Mouse (Mus musculus) c-Kit-positive CD71-positive TER-119-positive erythroid progenitor cells, embryonic 14.5 days (primary cell): ENCODE measurements around the gene Gtf2h4.

Experiments used
- DNase-seq: peaks from one replicate; pipeline ENCODE4 v3.0.0-alpha.2; 2013; ENCODE audit warnings: low spot score

Gtf2h4 gene

DNA sequence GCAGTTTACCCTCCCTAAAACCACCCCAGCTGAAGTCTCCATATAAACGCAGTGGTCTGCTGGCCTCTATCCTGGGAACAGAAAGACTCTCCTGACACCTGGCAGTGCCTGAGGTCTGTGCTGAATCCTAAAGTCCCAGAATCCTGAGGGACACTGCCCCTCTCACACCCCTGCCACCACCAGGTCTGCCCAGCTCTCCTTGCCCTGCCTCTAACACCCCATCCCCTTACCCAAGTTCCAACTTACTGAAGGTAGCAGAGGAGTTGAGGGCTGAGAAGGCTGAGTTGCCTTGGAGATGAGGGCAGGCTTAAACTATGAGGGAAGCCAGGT is 23.9 kb upstream of the Gtf2h4 start:
- DNase-seq, result no peak

DNA sequence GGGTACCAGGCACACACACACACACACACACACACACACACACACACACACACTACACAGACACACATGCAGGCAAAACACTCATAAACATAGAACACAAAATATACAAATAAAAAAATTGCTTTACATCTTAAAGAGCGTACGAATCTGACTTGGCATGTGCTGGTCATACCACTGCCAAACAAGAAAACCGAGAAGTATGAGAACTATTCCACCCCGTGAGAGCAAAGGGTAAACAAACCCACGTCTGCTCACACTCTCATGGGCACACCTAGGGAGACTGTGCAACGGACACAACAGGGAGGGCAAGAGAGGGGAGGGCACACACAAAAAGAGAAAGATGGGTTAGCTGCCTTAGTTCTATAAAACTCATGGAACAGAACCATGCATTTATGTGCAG is 23.2 kb upstream of the Gtf2h4 start:
- DNase-seq, result no peak

DNA sequence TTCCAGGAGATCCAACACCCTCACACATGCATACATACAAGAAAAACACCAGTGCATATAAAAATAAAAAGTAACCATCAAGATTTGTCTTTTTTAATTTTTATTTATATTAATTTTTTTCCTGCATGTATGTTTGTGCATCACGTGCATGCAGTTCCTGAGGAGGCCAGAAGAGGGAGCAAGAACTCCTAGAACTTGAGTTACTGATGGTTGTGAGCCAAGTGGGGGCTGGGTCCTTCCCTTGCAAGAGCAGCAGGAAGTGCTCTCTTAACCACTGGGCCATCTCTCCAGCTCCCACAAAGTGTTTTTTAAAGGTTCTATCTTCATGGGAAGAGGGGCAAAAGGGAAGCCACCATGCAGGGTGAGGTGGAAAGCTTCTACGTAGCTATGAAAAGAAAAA is 21.8 kb upstream of the Gtf2h4 start:
- no peak for DNase-seq

DNA sequence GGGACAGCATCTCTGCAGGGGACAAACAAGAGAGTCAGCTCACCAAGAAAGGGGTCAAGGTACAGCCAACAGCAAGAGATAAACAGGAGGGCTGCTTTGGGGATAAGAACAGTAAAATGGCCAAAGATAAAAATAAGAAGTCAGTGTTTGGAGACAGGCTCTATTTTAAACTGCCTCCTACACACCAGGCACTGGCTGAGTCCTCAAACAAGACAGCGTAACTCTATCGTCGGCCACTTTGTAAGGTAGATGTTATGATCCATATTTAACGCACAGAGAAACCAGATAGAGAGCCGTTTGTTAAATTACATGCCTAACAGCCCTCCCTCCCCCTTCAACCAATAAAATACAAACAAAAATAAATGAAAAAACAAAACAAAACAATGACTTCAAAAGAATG is 20.4 kb upstream of the Gtf2h4 start:
- no peak for DNase-seq

DNA sequence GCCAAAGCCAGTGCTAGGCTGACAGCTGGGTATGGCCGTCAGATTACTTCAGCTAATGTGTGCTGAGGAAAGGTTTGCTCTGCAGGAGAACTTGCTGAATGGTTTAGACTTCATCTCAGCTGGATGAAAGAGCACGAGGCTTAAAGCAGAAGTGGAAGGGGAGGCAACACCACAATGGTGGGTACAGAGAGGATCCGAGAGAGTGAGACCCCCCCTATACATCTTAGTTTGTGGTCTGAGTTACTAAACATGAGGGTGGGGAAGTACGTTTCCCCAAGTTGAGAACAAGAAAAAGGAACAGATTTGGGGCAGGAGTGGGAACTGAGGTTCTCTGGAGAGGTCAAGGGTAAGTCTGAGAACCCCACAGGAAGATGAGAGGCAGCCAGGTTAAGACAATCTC is 18.8 kb upstream of the Gtf2h4 start:
- DNase-seq, result no peak

DNA sequence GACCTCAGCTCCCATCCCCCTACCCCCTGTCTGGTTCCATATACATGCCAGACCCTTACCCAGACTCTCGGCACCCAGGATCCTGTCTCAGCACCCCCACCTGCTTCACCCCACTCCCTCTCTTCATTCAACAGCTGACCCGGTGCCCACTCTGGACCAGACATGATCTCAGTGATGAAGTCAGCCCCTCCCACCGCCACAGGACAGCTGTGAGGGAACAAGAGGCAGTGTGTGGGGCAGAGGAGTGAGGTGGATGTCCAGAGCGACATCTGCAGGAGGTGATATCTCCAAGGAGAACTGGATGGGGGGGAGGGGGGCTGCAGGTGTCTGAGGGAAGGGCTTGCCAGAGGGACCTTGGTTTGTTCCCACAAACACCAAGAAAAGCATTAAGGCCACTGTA is 18.3 kb upstream of the Gtf2h4 start:
- DNase-seq, result no peak

DNA sequence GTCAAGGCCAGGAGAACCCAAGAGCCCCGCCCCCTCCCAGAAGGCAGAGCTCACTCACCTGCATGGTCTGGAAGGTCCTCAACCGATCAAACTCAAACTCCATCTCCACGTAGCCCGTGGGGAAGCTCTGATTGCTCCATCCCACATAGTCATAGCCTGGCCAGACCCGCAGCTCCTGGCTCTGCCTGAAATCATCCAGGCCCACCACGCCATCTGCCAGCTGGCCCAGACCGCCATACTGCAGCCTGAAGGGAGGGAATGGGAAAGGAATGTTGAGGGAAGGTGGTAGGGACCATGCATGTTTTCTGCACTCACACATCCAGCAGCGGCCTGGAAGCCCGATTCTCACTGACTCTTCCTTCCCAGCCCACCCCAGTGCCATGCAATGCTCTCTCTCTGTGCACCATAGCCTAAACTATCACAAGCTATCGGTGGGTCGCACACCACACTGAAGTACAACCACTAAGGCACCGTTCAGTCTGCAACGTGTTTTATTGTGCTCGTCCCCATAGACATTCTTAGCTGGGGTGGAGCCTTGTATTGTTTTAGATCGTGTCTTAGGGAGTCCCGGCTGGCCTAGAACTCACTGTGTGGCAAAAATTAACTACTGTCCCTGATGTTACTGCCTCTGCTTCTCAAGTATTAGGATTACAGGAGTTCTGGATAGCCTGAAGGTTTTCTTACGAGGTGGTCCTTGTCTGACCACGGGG is 16.6 kb upstream of the Gtf2h4 start:
- no peak for DNase-seq

DNA sequence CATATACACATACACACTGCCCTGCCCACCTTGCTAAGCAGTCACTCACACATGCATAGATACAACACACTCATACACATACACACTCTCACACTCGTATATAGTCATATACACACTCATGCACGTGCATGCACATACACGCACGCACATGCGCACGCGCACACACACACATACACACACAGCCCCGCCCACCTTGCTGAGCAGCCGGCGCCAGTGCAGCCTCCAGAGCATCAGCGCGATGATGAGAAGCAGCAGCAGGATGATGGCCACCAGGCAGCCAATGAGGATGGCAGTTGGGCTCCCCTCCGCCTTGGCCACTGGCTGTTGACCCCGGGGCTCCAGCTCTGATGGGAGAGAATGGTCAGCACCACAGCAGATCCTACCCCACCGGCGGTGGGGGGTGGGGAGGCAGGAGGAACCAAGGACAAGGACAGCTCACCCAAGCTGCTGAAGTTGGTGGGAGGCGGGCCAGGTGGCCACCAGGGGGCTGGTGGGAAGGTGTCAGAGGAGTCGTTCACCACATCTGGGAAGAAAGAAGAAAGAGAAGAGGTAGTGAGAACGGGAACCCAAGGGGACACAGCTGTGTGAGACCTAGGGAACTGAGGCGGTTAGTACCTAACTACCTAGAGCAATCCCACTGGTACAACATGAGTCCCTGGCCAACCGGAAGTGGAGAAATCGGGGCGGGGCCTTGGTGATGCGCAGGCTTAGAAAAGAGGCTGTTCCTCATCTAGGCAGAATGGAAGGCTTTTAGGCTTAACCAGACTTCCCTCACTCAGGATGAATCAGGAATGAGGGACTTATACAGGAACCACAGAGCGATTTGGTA is 15.0 kb upstream of the Gtf2h4 start:
- DNase-seq, result no peak

DNA sequence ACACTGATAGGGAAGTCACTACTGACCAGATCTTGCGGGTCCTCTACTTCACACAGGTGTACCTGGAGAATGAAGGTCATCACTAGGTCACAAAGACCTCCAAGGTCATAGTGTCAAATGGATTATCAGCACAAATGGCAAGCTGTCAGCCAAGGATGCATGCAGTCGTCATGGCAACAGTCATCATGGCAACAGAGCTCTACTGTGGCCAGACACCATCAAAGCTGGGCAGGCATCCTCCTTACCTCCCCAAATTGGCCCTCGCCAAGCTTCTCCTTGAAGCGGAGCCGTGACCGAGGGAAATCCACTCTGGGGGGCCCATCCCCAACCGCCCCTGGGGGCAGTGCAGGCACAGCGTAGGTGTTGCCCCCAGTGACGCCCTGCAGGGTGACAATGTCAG is 11.5 kb upstream of the Gtf2h4 start:
- no peak for DNase-seq

DNA sequence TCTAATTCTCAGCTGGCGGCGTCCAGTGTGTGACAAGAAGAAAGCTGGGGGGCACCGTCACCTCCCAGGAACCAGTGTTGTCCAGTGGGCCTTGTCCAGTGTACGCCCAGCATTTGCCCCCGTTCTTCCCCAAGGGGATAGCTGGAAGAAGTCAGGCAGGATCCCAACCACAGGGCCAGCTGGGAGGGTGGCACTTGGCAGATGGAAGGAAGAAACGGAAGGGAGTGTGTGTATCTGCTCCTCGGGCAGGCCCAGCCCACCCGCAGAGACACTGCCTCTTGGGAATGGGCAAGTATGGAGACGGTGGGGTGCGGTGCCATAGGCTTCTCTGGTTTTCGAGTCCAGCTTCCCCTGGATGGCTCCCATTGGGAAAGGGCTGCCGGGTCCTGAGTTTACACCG is 8.4 kb upstream of the Gtf2h4 start:
- no peak for DNase-seq

DNA sequence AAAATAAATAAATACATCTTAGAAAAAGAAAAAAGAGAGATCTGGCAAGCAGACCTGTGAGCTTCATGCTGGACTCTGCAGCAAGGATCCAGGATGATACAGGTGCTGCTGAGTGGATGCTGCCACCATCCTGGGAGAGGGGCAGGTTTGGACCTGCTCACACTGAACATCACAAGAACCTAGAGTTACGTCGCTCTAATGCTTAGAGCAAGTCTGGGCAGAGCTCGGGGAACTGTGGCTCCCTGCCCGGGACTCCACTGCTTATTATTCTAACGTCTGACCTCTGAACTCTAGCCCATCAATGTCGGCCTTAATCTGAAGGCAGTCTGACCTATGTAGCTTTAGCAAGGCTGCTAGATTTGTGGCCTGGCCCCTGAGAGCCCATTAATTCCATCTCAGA is 7.1 kb upstream of the Gtf2h4 start:
- DNase-seq, result no peak

DNA sequence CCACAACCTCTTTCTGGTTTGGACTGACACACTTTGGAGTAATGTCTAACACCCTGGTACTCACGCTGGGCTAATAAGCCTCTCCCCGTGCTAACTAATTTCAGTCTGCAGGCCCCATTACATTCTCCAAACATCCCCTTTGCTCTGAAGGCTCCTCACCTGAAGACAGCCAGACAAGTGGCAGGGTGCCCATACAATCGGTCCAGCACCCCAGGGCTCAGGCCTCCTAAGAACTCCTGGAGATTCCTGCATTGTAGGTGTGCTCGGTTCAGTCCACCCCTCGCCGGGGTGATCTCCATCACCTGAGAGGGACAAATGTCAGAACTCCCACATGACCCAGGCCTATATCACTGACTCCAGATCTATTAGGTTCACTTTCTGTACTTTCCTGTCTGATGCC is 1.0 kb downstream of the Gtf2h4 start:
- DNase-seq, result no peak

DNA sequence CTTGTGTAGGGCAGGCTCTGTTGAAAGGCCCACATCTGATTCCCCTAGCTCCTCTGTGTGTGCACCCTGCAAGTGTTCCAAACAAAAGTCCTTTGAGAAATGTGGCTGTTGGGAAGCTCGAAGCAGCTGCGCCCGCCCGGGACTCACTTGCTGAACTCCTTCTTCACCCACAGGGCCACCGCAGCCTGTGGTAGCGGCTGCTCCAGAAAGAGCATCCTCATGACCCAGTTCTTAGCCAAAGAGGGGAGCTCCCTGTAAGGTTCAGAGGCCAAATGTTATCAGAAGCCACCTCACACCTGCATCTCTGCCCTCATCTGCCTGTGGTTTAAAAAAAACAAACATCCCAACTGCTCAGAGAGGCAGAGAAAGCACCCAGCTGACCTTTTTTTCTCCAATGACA is 1.7 kb downstream of the Gtf2h4 start:
- DNase-seq, result no peak

DNA sequence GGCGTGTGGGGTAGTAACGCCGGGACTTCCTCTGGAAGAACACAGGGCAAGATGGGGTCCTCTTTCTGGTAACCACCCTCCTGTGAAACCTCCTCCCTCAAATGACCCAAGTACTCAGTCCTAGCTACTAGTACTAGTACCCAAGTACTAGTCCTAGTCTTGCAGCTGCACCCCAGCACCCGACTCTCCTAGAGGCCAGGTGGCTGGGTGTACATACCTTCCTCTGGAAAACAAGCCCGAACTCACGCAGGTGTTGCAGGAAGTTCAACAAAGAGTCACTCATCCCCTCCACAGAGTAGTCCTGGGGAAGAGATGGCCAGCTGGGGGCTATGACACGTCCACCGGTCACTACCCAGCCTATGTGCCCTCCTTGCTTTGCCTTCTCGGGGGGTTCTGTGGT is 3.8 kb downstream of the Gtf2h4 start:
- DNase-seq, result no peak

DNA sequence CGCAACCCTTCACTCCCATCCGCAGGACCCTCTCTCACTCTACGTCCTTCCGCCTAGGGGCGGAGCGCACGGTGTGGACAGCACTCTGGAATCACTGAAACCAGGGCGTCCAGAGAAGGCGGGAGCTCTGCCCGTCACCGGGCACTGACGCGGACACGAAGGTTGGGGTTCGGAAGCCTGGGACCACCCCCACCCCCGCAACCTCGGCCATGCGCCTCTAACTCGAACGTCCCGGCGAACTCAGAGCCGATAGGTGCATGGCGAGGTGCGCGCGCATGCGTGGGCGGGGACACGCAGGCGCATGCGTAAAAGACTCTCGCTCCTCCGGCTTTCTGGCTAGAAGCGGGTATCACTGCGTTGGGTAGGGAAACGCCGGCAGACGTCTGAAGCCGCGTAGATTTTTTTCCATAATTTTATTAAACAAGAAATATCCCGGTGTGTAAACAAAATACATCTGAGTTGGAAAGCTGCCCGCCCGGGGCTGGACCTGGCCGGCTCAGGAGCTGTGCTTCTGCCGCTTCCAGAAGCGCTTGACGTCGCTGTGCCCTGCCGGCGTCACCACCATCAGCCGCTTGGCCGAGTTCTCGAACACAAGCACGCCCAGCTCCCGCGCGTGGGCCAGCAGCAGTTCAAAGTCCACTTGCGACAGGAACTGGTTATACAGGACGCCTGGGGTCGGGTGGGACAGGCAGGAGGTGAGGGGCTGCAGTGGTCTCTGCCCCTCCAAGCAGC is 6.0 kb downstream of the Gtf2h4 start, which contains the start of gene Vars2:
TSS of gene Vars2 (minus strand) at position 259 of the 732 bp plus-strand sequence.
- DNase-seq, result peak; percentile 94

DNA sequence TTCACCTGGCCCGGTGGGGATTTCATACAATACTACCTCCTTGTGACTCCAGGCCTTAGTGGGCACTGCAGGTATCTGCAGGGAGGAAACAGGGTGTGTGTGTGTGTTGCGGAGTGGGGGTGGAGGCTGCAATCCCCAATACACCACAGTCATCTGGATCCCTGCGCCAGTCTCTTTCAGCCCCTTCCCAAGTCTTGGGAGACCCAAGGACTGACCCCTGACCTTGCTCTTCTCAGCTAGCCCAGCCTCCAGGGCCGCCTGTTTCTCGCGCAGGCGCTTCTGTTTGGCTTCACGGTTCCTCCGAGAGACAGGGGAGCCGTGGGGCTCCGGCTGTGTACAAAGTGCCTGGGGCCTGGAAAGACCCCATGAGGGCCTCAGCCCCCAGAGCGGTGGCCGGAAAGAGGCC is 6.7 kb downstream of the Gtf2h4 start:
- DNase-seq, result no peak

DNA sequence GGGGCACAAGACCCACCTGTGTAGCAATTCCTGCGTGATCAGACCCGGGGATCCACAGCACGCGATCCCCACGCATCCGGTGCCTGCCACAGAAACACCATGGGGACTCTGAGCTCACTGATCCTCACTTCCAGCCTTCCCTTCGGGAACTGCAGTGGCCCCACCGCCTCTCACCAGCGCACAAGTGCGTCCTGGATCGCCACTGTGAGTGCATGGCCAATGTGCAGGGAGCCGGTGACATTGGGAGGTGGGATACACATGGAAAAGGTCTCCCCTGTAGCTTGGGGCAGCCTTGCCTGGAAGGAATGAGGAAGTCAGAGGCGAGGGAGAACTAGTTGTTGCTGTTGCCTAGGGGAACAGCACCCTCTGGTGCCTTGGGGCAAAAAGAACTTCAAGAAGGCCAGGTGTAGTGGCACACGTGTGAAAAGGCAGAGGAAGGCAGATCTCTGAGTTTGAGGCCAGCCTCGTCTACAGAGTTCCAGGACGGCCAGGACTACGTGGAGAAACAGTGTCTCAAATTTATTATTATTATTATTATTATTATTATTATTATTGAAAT is 7.5 kb downstream of the Gtf2h4 start:
- DNase-seq, result no peak

DNA sequence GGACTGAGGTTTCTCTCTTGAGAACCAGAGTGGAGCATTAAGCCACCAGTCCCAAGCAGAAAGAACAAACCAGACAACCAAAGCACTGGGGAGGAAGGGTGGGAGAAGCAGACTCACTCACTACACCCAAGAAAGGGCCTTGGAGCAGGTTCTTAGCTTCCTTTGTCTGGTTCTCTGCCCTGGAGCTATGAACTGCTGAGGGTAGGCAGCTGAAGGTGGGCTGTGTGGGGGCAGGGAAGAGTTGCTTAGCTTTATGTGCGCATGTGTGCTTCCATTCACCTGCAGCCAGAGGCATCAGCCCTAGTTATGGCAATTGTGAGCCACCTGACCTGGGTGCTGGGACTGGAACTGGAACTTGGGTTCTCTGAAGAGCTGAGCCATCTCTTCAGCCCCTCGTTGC is 20.5 kb downstream of the Gtf2h4 start:
- DNase-seq, result no peak

DNA sequence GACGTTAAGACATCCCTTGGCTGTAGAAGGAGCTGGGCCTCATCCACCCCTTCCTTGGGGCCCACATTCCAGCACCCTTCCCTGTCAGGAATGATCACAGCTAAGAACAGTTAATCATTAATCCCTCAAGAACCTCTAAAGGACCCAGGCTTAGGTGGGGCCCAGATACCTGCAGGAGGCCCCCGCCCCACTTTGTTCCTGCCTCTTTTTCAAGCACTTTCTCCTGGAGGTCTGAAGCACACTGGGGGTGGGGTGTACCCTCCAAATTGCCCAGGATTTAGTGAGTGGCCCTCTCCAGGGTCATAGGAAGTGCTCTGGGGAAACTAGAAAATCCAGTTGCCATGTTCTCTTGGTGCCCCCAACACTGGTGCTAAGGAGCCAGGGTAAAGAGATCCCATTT is 24.1 kb downstream of the Gtf2h4 start:
- DNase-seq, result no peak

DNA sequence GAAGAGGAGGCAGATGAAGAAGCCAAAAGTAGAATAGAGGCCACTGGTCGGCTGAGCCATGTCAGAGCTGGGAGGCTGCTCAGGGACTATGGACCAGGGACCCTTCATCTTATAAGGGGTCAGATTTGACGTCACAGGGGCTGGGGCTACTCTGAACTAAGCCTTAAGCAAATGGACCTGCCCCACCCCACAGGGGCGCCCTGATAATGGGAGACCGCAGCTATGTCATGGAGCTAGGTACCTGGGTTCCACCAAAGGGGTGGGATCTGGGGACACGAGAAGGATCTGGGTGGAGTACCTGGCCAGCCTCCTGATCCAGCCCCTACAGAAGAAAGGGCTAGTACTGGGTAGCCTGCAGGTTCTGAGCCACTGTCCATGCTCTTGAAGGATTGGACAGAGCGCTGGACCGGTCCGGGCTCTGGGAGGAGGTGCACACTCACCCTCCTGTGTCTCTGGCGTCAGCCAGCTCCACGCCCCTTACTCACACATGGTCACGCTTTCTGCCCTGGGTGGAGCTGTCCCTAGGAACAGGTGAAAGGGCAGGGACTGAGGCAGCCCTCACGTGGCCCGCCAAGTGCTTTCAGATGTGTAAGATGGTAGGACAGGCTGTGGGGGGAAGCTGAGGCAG is 29.8 kb downstream of the Gtf2h4 start, which contains the start of gene Mucl3:
TSS of gene Mucl3 (minus strand) at position 87 of the 628 bp plus-strand sequence.
- DNase-seq, result no peak

DNA sequence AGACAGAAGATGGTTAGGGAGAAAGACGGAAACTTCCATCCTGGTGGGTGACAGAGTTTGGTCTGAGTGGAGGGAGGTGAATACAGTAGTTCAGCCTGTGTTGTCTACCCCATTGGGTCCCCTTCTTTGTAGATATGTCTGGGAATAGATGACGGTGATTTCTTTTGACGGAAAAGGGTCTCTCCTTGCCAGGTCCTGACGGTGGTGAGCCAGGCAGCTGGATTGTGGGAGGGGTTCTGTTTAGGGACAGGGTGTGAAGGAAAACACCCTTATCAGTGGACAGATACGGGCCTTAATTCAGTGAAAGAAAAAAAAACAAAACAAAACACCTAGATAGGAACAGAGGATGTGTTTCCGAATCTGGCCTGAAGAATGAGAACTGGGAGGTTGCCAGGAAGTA is 34.2 kb downstream of the Gtf2h4 start:
- DNase-seq, result no peak

DNA sequence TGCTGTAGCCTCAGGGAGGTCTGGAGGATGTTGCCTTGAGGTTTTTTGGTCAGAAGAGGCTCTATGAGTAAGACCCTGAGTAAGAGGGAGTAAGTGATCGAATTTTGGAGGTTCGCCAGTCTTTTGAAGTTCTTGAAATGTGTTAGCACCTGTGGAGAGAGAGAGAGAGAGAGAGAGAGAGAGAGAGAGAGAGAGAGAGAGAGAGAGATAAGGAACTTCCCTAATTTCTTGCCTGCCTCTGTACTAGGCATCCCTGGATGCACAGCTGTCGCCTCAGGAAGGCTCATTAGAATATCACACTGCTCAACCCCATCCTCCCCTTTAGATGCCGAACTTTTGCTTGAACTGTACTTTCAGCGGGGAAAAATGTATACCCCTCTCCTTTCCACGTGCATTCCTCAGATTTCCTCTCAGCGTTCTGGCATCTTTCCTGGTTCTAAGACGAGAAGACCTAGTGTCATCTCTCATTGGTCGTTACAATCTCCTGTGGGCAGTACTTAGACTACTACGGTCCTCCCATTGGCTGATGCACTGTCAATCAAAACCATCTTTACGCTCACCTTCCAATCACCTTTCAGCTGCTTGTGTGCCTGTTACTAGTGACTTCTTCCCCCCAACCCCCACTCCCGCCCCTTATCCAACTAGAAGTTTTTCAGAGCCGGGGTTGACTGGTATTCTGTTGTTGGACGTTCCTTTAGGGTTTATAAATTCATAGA is 34.9 kb downstream of the Gtf2h4 start:
- peak; percentile 18 for DNase-seq
